Mouse (Mus musculus) heart, adult 2 months (tissue): ENCODE data around the gene Cmpk2.

Source experiments
- CTCF ChIP-seq: fragments of 200-600 bp; IDR thresholded peaks from 2 replicates; pipeline ENCODE4 v1.8.1; 2022; ENCODE audit warnings: antibody characterized with exemption, mild to moderate bottlenecking, moderate library complexity
- EP300 ChIP-seq: fragments of 200-500 bp; IDR thresholded peaks from 2 replicates; pipeline ENCODE4 v1.6.1; 2011; ENCODE audit warnings: low read depth, low read length, control low read depth; ENCODE audit not compliant: insufficient read depth

DNA sequence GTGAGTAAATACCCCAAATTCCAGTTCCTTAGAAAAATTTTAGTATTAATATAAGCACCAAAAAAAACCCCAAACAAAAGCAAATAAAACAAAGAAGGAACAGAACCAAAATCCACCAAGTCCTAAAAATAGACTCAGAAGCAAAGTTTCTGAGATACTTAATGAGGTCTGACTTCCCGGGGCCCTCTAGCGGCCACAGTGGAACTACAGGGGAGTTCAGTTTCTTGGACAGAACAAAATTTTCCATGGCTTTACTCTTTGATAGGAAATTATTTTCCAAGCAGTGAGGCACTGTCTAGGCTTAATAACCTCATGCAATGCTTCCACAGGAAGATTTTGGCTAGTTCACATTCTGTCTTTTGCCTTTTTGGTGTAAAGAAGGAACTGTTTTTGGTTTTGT lies 24.9 kb upstream of the Cmpk2 start:
- TF ChIP-seq EP300 (0 out of 2 replicates have a peak, but pooled peaks have one; percentile 40), CTCF (peak; percentile 97)
